Mouse (Mus musculus) C2C12 (cell line): ENCODE results near the gene Dnlz. TPM values are rescaled to one million over a fixed set of nuclear protein-coding genes. Genes with fewer than 3 reads are reported as not detected.

Experiments
- H3K27me3 ChIP-seq: one replicate; pipeline ENCODE4 v1.6.1; 2011; ENCODE audit not compliant: control insufficient read depth, insufficient read depth, insufficient read length
- H3K36me3 ChIP-seq: one replicate; pipeline ENCODE4 v1.6.1; 2011; ENCODE audit not compliant: control insufficient read depth, insufficient read depth
- H3K4me3 ChIP-seq: one replicate; pipeline ENCODE4 v1.5.1; 2011; ENCODE audit warnings: mild to moderate bottlenecking, control low read depth; ENCODE audit not compliant: poor library complexity, insufficient read depth, severe bottlenecking
- H3K79me2 ChIP-seq: one replicate; pipeline ENCODE4 v1.6.1; 2011; ENCODE audit not compliant: control insufficient read depth, insufficient read depth
- H3K79me3 ChIP-seq: one replicate; pipeline ENCODE4 v1.6.1; 2011; ENCODE audit warnings: low read depth, control low read depth
- H3ac ChIP-seq: one replicate; pipeline ENCODE3; 2011; ENCODE audit warnings: low read depth; ENCODE audit not compliant: control insufficient read depth, insufficient read length
- CEBPB ChIP-seq: IDR thresholded peaks from one replicate; pipeline ENCODE4 v1.6.1; 2011; ENCODE audit warnings: low read depth, mild to moderate bottlenecking, control low read depth, moderate library complexity
- CTCF ChIP-seq: IDR thresholded peaks from one replicate; pipeline ENCODE4 v1.5.1; 2011; ENCODE audit not compliant: control insufficient read depth, insufficient read depth, insufficient read length
- FOSL1 ChIP-seq: IDR thresholded peaks from one replicate; pipeline ENCODE4 v1.8.0; 2011; ENCODE audit warnings: mild to moderate bottlenecking, low read length; ENCODE audit not compliant: poor library complexity, insufficient read depth, severe bottlenecking
- MAX ChIP-seq: IDR thresholded peaks from one replicate; pipeline ENCODE4 v1.6.1; 2011; ENCODE audit warnings: mild to moderate bottlenecking, control low read depth
- MYOD1 ChIP-seq: IDR thresholded peaks from one replicate; pipeline ENCODE4 v1.6.1; 2011; ENCODE audit warnings: low read depth; ENCODE audit not compliant: control insufficient read depth, insufficient read length
- MYOG ChIP-seq: IDR thresholded peaks from one replicate; pipeline ENCODE4 v1.6.1; 2011; ENCODE audit not compliant: control insufficient read depth, insufficient read length; ENCODE audit errors: extremely low read depth
- USF1 ChIP-seq: IDR thresholded peaks from one replicate; pipeline ENCODE4 v1.6.1; 2011; ENCODE audit warnings: low read depth, mild to moderate bottlenecking, control low read depth, moderate library complexity
- polyA plus RNA-seq: library from polyadenylated mRNA; unstranded; fragments of >200 nt; fragmentation: generic; extraction: Trizol; gene quantifications from one replicate; pipeline ENCODE4 v1.2.1, GENCODE M21; 2012; ENCODE audit warnings: missing spikeins

The Dnlz gene
- polyA plus RNA-seq, 1 experiment, result 35.6 TPM

- no peak overlapping the region for H3ac ChIP-seq
- peaks cover 4% of the 10 kb centered on the region for H3K27me3 ChIP-seq
- H3K4me3 ChIP-seq, result no peak overlapping the region
- H3K79me2 ChIP-seq, result no peaks in the 10 kb centered on the region
- no peaks in the 10 kb centered on the region for H3K36me3 ChIP-seq
- H3K79me3 ChIP-seq, result no peaks in the 10 kb centered on the region
- peak; percentile 66 for TF ChIP-seq CTCF
- no peak for TF ChIP-seq USF1
These were observed 51.1 kb downstream of the Dnlz start for GRCm38 (mm10) chr2:26300808-26301174.

- Histone ChIP-seq H3K36me3 (no peaks in the 10 kb centered on the region), H3ac (no peak overlapping the region), H3K4me3 (no peak overlapping the region)
These were observed 51.6 kb downstream of the Dnlz start for GRCm38 (mm10) chr2:26300161-26300807.

GRCm38 (mm10) chr2:26299336-26299735 is 52.6 kb downstream of the Dnlz start:
- Histone ChIP-seq H3K4me3 (no peak overlapping the region), H3K79me3 (no peaks in the 10 kb centered on the region), H3K79me2 (no peaks in the 10 kb centered on the region), H3K27me3 (peaks cover 4% of the 10 kb centered on the region), H3ac (no peak overlapping the region), H3K36me3 (no peaks in the 10 kb centered on the region)
- TF ChIP-seq FOSL1 (no peak), CTCF (no peak), USF1 (no peak), CEBPB (no peak), MYOD1 (no peak), MAX (no peak), MYOG (no peak)

More at GRCm38 (mm10) chr2:26300161-26300807, 51.6 kb downstream of the Dnlz start:
- peaks cover 4% of the 10 kb centered on the region for H3K27me3 ChIP-seq
- TF ChIP-seq MYOG (no peak), FOSL1 (no peak), CEBPB (no peak), MAX (no peak), CTCF (no peak), USF1 (no peak), MYOD1 (no peak)
- H3K79me2 ChIP-seq, result no peaks in the 10 kb centered on the region
- H3K79me3 ChIP-seq, result no peaks in the 10 kb centered on the region

- TF ChIP-seq USF1, result no peak
- TF ChIP-seq FOSL1, result no peak
- TF ChIP-seq CTCF, result no peak
- TF ChIP-seq CEBPB, result no peak
- TF ChIP-seq MAX, result no peak
- no peak for TF ChIP-seq MYOG
- no peak for TF ChIP-seq MYOD1
- H3ac ChIP-seq, result no peak overlapping the region
- no peak overlapping the region for H3K4me3 ChIP-seq
- H3K27me3 ChIP-seq, result peaks cover 4% of the 10 kb centered on the region
- no peaks in the 10 kb centered on the region for H3K79me2 ChIP-seq
- H3K36me3 ChIP-seq, result no peaks in the 10 kb centered on the region
- H3K79me3 ChIP-seq, result no peaks in the 10 kb centered on the region
These were observed 53.1 kb downstream of the Dnlz start for GRCm38 (mm10) chr2:26298856-26299230.

GRCm38 (mm10) chr2:26298208-26298855 is 53.6 kb downstream of the Dnlz start:
- H3K36me3 ChIP-seq, result no peaks in the 10 kb centered on the region
- H3K27me3 ChIP-seq, result peaks cover 9% of the 10 kb centered on the region
- H3ac ChIP-seq, result no peak overlapping the region
- no peak overlapping the region for H3K4me3 ChIP-seq
- H3K79me2 ChIP-seq, result no peaks in the 10 kb centered on the region
- no peaks in the 10 kb centered on the region for H3K79me3 ChIP-seq
- TF ChIP-seq CEBPB (no peak), CTCF (no peak), USF1 (no peak), MYOG (no peak), MAX (peak; percentile 54), FOSL1 (no peak)

Other genes with a start within 250 kb of the Dnlz start
- gene Nacc2, start 228.9 kb downstream of the Dnlz start, polyA plus RNA-seq, result 20.8 TPM
- not detected for gene Lhx3, start 143.8 kb downstream of the Dnlz start, polyA plus RNA-seq
- gene Qsox2, start 114.6 kb downstream of the Dnlz start, polyA plus RNA-seq, result 15.2 TPM
- gene Ccdc187, start 57.6 kb downstream of the Dnlz start, polyA plus RNA-seq, result not detected
- gene Gpsm1, start 36.6 kb downstream of the Dnlz start, polyA plus RNA-seq, result 20.6 TPM
- 0.20 TPM for gene Card9, start 8.8 kb upstream of the Dnlz start, polyA plus RNA-seq
- 11.7 TPM for gene Snapc4, start 28.5 kb upstream of the Dnlz start, polyA plus RNA-seq
- 49.1 TPM for gene Entr1, start 37.2 kb upstream of the Dnlz start, polyA plus RNA-seq
- gene Pmpca, start 37.2 kb upstream of the Dnlz start, polyA plus RNA-seq, result 93.8 TPM
- gene Inpp5e, start 57.1 kb upstream of the Dnlz start, polyA plus RNA-seq, result 8.3 TPM
- 19.5 TPM for gene Sec16a, start 93.1 kb upstream of the Dnlz start, polyA plus RNA-seq
- gene Notch1, start 164.6 kb upstream of the Dnlz start, polyA plus RNA-seq, result 4.5 TPM
- 5.6 TPM for gene Egfl7, start 227.9 kb upstream of the Dnlz start, polyA plus RNA-seq
- not detected for gene Gm20532, start 234.5 kb upstream of the Dnlz start, polyA plus RNA-seq